Mouse (Mus musculus): ENCODE results near the gene Dyrk2.

The Dyrk2 gene

DNA sequence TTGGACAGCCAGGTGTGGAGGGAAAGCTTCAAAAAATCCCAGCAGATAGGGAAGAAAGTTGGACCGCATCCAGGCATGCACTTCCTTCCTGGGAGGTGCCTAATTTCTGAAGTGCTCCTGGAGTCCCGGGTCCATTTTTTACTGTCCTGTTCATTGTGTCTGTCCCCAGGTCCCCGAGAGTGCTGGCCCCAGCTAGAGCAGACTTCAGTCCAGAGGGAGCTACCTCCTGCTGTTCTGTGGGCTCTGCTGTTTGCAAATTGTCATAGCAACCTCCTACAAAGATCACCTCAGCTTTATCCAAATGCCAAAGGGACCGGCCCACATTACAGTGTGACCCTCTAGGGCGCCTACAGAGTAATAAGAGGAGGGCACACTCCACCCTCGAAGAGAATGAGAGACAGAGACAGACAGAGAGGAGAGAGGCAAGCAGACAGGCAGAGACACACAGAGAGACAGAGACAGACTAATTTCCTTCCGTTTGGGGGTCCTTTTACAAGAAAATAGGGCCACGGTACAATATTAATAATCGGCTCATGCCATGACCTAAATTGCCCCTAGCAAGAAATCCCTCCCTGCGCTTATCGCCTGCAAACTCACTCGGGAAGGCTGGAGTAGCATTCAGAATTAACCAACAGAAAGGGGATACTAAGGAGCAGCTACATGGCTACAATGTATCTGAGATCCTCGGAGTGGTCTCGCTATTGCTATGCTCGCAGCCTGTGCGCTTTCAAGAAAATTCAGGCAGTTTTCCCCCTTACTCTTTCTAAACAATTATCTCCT is at the start of gene Dyrk2:
Gene Dyrk2 (minus strand): TSS at position 9 of the 780 bp plus-strand sequence.
- peak; percentile 50 to 57 for DNase-seq

- DNase-seq = no peak
Measured at GRCm38 (mm10) chr10:118902625-118903024, 32.6 kb upstream of the Dyrk2 start.

DNA sequence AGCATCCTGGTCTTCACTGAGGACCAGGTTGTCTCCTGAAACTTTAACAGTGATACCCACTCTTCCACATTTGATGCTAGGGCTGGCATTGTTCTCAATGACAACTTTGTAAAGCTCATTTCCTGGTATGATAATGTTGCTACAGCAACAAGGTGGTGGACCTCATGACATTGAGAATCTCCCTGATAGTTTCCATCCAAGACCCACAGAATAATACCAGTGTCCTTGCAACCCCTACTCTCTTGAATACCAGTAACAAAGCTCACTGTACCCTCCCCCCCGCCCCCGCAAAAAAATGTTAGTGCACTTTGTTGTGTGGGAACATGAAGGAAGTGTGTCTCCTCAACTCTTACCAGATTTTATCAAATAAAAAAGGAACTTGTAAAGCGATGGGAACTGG is 23.6 kb upstream of the Dyrk2 start:
- DNase-seq = no peak

- no peak for DNase-seq
Measured at GRCm38 (mm10) chr10:118884126-118884525, 14.1 kb upstream of the Dyrk2 start.

- DNase-seq = no peak
Measured at GRCm38 (mm10) chr10:118883317-118883716, 13.3 kb upstream of the Dyrk2 start.

DNA sequence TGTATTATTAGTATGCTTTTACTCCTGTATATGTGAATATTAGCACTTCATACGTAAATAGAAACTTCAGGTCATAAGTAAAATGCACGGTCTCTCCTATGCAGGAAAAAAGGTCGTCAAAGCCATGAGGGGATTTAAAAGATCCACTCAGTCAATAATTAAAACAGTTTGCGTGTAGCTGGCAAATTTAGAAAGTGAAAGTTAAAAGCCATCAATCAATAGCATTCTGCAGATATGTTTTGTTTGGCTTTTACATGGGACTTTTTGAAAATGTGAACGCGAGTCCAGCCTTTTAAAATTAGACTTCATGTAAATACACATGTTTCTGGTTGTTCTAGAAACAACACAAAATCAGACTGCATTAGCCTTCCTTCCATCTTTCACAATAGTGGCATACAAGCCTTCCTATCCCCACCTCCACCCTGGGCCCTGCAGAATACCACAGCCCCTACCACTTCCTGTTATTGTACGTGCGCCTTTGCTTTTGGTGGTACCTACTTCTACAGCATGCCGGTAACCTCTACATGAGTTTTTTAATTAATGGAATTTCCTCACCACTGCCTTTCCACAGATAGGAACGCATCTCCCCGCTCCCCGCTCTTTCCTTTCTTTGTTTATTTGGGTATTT is 12.4 kb upstream of the Dyrk2 start:
- DNase-seq = no peak

- DNase-seq = no peak
Measured at GRCm38 (mm10) chr10:118880776-118881175, 10.8 kb upstream of the Dyrk2 start.

DNA sequence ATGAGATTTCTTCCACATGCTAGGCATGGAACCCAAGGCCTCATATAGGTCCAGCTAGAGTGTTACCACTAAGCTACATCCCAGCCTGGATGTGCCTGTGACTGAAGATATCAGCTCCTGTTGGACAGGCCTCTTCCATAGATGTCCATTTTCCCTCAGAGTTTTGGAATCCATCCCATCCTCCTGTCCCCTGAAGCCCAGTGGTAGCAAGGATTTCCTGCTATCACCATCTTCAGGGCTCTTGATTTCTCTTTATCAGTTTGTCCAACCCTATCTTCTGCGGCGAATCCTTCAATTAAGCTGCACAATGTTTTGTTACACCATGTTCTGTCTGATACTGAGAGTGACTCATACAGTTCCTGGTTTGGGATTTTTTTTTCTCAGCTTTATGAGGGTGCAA is 2.2 kb upstream of the Dyrk2 start:
- no peak for DNase-seq

DNA sequence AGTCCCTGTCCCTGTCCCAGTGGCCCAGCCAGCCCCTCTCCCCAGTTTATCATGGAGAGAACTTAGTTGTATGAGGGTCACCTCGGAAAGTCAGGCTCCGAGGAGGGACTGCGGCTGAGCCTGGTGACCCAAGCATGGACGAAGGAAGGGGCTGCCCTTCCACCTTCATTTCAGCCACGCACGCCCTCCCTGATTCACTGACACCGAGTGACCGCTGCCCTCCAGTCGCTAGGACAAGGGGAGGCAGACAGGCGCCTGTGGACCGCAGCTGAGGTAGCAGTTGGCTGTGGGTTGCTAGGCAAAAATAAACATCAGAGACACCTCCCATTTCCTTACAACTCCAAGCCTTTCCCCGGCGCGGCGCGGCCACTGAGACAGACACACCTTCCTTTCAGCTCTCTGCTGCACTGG is 413 bp downstream of the Dyrk2 start:
- peak; percentile 72 to 84 for DNase-seq

GRCm38 (mm10) chr10:118868601-118869590 is 1.1 kb downstream of the Dyrk2 start:
- peak; percentile 88 to 92 for DNase-seq

DNA sequence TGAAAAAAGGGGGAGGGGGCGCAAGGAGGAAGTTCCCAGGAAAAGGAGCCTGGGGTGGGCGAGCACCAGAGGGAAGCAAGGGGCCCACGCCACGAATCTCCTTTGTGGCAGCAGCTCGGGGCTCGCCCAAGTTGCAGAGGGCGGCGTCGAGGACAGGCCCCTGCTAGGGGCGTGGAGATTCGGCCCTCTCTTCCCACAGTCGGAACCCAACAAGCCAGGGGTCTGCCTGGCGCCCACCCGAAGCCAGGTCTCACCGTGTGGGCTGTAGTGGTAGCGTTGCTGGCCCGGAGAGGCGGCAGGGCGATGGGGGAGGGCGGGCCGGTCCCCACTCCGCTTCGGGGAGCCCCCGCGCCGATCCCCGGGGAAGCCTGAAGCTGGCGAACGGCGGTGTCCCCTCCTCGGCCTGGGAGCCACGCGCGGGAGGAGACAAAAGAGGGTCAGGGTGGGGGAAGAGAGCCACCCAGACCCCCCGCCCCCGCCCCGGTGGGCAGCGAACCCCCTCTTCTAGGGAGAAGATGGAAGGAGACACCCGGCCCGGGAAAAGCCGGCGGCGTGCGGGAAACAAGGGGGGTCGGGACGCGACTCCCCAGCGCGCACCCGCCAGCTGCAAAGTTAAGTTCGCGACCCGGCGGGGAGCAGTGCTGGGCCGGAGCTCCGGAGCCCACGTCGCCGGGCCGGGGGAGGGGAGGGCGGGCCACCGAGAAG is 2.0 kb downstream of the Dyrk2 start:
- DNase-seq = peak; percentile 65 to 80

DNA sequence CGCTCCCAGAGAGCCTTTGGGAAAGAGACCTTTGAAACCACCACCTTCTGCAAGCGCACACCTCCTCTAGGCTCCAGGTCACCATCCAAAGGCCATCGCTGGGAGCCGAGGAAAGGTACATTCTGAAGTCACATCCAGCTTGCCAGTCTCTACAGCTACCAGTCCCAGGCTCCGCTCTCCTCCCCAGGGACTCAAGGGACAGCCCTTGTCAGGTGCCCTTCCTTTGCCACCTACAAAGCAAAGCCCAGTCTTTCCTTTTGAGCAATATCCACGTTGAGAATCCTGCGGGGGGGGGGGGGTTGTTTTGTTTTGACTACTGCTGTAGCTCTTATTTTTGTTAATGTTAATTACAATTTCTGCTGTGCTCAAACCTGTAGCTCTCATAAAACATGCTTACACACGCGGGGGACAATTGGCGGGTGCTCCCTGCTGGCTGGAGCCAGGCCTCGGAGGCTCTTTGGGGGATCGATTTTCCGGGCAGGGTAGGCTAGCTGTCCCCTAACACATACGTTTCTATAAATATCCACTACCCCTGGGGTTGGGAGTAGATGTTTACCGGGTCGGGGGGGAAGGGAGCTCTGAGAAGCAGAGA is 2.6 kb downstream of the Dyrk2 start:
- peak; percentile 27 to 38 for DNase-seq

- no peak for DNase-seq
Measured at GRCm38 (mm10) chr10:118864976-118865375, 5.0 kb downstream of the Dyrk2 start.

DNA sequence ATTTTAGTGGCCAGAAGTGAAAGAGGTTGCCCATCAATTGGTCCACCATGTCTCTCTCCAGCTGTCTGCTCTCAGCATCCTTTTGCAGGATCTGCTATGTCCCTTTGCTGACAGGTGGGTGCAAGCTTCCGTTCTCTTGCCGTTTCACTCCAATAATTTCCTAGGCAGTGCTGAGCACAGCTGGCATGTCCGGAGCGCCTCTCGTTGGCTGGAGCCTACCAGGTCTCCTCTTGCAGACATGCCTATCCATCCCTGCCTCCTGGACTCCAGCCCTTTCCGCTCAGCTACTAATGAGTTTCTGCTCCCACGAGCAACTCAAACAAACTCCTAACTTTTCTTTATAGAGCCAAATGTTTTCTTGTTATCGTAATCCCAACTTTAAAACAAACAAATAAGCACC is 6.4 kb downstream of the Dyrk2 start:
- peak; percentile 50 to 73 for DNase-seq

DNA sequence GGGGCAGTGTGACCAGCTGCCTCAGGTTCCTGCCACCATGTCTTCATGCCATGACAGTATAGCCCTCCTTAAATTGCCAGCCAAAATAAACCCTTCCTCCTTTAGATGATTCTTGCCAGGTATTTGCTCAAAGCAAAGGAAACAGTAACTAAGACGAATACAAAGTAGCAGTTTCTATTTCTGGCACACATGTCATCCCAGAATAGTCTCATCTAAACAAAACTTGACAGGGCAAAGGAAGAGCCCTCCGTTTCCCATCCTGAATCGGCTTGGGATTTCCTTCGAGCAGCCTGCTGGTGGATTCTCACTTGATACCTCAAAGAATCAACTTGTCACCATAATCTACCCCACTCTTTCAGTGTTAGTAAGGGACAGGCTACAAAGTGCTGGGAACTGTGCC is 7.8 kb downstream of the Dyrk2 start:
- no peak for DNase-seq

DNA sequence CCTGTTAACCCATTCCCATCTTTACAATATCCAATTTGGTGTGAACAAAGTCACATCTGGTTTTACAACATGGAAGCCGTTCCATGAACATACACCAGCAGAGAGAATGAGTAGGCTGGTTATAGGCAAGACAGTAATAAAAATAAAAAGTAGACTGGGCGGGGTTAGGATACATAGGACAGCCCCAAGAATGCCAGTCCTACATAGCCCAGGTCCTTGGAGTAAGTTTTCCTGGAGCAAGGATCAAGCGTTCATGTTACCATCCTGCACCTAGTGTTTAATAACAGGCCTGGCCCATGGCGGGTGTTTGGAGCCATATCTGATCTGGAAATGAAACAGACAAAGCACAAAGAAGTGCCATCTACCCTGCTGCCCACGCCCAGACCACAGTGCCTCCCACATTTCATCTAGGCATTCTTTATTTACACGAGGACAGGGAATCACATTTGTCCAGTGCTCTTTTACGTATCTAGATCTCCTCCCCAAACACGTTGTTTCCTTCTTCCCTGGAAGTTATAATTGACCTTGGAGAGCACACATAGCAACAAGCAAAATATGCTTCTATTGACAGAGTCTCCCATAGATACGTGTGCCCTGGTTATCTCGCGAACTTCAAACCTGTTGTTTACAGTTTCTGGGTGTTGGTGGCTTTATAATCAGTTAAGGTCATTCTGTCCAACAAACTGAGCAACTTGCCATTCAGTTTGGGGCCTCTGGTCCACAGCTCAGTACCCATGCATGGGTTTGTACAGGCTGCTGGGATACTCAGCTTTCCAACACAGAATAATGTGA is 8.6 kb downstream of the Dyrk2 start:
- no peak for DNase-seq

DNA sequence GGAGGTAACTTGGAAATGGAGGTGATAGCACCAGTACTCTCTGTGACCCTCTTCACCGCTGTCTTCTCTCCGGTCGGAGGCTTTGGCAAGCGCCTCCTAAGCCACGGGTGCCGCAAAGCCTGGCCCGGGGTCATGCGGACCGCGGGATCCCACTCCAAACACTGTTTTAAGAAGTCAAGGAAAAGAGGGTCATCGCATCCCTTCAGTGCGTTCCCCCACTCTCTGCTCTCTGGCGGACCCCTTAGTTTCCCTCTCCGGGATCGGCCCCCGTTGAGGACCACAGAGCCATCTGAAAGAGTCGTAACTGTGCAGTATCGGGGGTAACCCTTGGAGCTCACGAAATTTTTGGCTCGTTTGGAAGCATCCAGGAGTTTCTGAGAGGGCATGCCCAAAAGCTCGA is 10.4 kb downstream of the Dyrk2 start:
- no peak for DNase-seq

DNA sequence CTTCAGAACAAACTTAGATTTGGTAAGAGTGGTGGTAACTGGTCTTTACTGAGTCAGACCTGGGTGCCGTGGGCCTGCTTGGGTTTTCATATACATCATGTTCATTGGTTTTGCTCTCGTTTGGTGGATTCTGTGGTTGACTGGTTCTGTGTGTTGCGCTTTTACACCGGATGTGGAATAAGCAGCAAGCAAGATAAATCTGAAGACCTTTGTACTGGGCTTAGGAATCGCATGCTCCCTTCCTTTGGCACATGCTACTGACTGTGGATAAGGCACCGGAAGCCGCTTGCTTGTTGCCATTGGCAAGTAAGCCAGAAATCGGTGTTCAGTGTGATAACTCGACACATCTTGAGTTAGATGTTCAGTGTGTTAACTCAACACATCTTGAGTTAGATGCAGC is 15.4 kb downstream of the Dyrk2 start:
- DNase-seq = no peak

GRCm38 (mm10) chr10:118852554-118852953 is 17.5 kb downstream of the Dyrk2 start:
- DNase-seq = no peak

DNA sequence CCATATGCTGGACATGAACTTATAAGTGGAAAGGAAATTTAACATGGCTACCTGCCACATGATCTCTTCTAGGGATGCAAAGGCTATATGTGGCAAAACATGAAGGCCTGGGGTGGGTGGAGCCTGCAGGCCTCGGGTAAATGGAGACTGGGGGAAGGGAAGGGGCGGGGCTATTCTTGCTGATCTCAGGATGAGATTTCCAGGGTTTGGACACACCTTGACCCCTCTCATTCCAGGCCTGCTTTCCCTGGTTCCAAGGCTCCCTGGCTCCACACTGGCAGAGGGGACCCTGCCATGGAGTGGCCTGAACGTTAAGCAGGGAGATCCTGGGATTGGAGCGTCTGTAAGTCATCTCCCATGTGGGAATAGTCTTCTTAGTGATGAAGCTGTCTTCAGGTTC is 21.5 kb downstream of the Dyrk2 start:
- no peak for DNase-seq

- DNase-seq = no peak
Measured at GRCm38 (mm10) chr10:118846991-118847545, 22.9 kb downstream of the Dyrk2 start.
